Mouse (Mus musculus): ENCODE data around the gene Gli1. TPM values are rescaled to one million over a fixed set of nuclear protein-coding genes. Genes with fewer than 3 reads are reported as not detected.
"Not testable (repeated sequence)": the region's sequence is repeated elsewhere in the genome, so short reads cannot be mapped to it uniquely, and the experiment has no call there.

The Gli1 gene
- polyA plus RNA-seq, 1 experiment: 11.1 TPM

DNA sequence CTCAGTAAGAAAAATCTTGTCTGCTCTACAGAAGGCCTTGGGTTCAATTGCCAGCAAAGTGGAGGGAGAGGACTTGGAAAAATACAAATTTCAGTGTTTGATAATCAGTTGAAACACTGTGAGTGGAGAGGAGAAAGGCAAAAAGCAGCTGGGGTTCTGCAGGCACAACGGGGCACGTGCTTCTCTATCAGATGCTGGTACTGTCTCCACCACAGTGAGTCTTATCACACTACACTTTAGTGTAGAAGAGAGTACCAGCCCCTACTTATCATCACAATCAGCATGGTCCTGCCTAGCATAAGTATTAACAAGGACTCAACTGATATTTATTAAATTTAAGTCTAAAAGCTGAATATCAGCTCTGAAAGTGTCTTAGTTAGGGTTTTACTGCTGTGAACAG is 24.5 kb downstream of the Gli1 start:
- no peak for DNase-seq
- TF ChIP-seq POLR2A (IDR thresholded peaks at IDR 0.05; ENCODE audit: borderline replicate concordance, extremely low read depth, low read depth, low read length) (no peak), CTCF (IDR thresholded peaks at IDR 0.05; ENCODE audit: insufficient read depth, low read length) (no peak)
- WGBS: 71% methylated on average over 2 of the region's 2 CpGs
- Histone ChIP-seq H3K4me3 (replicated peaks; ENCODE audit: extremely low read depth, low read depth, low read length) (no peak overlapping the region), H3K4me1 (ENCODE audit: control insufficient read depth, insufficient read depth, low read length) (no peaks in the 10 kb centered on the region)

DNA sequence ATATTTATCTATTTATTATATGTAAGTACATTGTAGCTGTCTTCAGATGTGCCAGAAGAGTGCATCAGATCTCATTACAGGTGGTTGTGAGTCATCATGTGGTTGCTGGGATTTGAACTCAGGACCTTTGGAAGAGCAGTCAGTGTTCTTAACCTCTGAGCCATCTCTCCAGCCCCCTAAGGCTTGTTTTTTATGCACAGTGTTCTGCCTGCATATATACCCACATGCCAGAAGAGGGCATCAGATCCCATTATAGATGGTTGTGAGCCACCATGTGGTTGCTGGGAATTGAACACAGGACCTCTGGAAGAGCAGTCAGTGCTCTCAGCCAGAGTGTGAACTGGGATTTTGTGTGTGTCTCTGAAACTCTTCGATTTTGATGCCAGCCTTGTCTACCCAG is 26.8 kb downstream of the Gli1 start:
- 66% methylated on average over 1 of the region's 1 CpGs for WGBS
- not testable (repeated sequence) for DNase-seq; H3K4me3 ChIP-seq (replicated peaks; ENCODE audit: extremely low read depth, low read depth, low read length); H3K4me1 ChIP-seq (ENCODE audit: control insufficient read depth, insufficient read depth, low read length)

DNA sequence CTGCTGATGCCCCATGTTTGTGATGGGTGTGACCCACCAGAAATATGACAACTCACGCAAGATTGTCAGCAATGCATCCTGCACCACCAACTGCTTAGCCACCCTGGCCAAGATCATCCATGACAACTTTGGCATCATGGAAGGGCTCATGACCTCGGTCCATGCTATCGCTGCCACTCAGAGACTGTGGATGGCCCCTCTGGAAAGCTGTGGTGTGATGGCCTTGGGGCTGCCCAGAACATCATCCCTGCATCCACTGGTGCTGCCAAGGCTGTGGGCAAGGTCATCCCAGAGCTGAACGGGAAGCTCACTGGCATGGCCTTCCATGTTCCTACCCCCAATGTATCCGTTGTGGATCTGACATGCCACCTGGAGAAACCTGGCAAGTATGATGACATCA is 28.3 kb downstream of the Gli1 start:
- not testable (repeated sequence) for DNase-seq; H3K4me3 ChIP-seq (replicated peaks; ENCODE audit: extremely low read depth, low read depth, low read length); H3K4me1 ChIP-seq (ENCODE audit: control insufficient read depth, insufficient read depth, low read length)
- WGBS: 87% methylated on average over 5 of the region's 5 CpGs

DNA sequence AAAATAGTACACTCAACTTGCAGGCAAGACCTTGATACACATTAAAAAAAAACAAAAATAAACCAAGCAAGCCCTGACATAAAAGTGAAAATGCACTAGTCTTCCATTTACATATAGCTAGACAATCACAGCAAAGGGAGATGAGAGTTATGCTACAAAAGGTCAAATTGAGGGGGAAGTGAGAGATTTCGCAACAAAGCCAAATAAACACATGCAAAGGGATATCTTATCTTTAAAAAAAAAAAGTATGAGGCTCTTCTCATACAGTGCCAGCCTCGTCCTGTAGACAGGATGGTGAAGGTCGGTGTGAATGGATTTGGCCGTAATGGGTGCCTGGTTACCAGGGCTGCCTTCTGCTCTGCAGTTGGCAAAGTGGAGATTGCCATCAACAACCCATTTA is 28.9 kb downstream of the Gli1 start:
- DNase-seq: no peak
- Histone ChIP-seq H3K4me1 (ENCODE audit: control insufficient read depth, insufficient read depth, low read length) (peaks cover 2% of the 10 kb centered on the region; the same call in 1 of the 2 replicates), H3K4me3 (replicated peaks; ENCODE audit: extremely low read depth, low read depth, low read length) (no peak overlapping the region)
- WGBS: 57% methylated on average over 4 of the region's 4 CpGs
- TF ChIP-seq POLR2A (IDR thresholded peaks at IDR 0.05; ENCODE audit: borderline replicate concordance, extremely low read depth, low read depth, low read length) (no peak), CTCF (IDR thresholded peaks at IDR 0.05; ENCODE audit: insufficient read depth, low read length) (no peak)

DNA sequence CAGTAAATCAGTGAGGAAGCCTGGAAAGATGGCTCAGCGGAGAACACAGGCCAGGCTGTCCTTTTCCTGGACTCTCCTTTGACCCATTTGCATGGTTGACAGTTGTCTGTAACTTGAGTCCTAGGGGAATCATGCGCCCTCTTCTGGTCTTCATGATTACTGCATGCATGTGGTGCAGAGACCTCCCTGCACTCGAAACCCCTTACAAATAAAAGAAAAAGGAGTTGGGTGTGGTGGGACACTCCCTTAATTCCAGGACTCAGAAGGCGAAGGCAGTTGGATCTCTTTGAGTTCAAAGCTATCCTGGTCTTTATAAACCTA is 29.5 kb downstream of the Gli1 start:
- under 1% methylated on average over 4 of the region's 4 CpGs for WGBS

DNA sequence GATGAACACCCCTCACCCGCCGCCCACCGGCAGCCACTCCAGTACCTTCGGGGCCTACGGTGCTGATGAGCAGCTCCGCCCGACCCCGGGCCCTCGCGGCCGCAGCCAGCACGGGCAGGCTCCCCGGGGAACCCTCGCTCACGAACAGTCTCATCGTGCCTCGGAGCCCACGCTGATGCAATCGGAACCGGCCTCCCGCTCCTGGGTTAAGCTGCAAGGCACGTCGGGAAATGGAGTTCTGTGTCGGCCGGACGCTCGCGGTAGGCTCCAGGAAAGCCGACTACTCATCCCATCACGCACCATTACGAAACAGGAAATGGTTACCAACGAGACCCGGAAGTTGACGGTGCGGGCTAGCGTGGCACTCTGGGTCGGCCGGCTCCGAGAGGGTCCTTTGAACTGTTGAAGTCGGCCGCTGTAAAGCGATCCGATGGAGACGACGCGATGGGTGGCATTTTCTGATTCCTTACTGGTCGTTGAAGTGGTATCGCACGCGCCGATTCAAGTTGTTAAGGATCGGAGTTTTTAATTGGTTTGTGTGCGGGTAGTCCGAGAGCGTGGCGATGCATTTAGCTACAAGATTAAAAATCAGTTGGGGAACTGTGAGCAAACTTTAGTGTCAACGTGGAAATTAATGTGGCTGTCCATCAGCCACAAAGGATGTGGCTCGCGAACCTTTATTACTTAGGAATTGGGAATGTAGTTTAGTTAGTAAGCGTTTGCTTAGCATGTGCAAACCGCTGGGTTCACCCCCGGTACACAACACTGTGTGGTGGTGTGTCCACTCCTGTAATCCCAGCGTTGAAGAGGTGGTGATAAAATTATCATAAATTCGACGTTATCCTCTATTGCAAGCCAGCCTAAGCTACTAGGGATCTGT is 30.1 kb downstream of the Gli1 start, which contains the start of gene Mars:
Gene Mars, minus strand, starts transcription at position 311 of the 880 bp plus-strand sequence.
- no peak for TF ChIP-seq CTCF (IDR thresholded peaks at IDR 0.05; ENCODE audit: insufficient read depth, low read length)
- peak; percentile 66 for TF ChIP-seq POLR2A (IDR thresholded peaks at IDR 0.05; ENCODE audit: borderline replicate concordance, extremely low read depth, low read depth, low read length)
- H3K4me3 ChIP-seq (replicated peaks; ENCODE audit: extremely low read depth, low read depth, low read length): peak within 1 kb of the TSS; percentile 92
- under 1% methylated on average over 65 of the region's 65 CpGs for WGBS
- DNase-seq: peak; percentile 91
- peaks cover 2% of the 10 kb centered on the region; the same call in 1 of the 2 replicates for H3K4me1 ChIP-seq (ENCODE audit: control insufficient read depth, insufficient read depth, low read length)

More for the DNA sequence above, 29.5 kb downstream of the Gli1 start:
- TF ChIP-seq CTCF (IDR thresholded peaks at IDR 0.05; ENCODE audit: insufficient read depth, low read length) (peak; percentile 56), POLR2A (IDR thresholded peaks at IDR 0.05; ENCODE audit: borderline replicate concordance, extremely low read depth, low read depth, low read length) (no peak)
- Histone ChIP-seq H3K4me1 (ENCODE audit: control insufficient read depth, insufficient read depth, low read length) (peaks cover 2% of the 10 kb centered on the region; the same call in 1 of the 2 replicates), H3K4me3 (replicated peaks; ENCODE audit: extremely low read depth, low read depth, low read length) (peak overlapping the region; percentile 92)
- DNase-seq: no peak

DNA sequence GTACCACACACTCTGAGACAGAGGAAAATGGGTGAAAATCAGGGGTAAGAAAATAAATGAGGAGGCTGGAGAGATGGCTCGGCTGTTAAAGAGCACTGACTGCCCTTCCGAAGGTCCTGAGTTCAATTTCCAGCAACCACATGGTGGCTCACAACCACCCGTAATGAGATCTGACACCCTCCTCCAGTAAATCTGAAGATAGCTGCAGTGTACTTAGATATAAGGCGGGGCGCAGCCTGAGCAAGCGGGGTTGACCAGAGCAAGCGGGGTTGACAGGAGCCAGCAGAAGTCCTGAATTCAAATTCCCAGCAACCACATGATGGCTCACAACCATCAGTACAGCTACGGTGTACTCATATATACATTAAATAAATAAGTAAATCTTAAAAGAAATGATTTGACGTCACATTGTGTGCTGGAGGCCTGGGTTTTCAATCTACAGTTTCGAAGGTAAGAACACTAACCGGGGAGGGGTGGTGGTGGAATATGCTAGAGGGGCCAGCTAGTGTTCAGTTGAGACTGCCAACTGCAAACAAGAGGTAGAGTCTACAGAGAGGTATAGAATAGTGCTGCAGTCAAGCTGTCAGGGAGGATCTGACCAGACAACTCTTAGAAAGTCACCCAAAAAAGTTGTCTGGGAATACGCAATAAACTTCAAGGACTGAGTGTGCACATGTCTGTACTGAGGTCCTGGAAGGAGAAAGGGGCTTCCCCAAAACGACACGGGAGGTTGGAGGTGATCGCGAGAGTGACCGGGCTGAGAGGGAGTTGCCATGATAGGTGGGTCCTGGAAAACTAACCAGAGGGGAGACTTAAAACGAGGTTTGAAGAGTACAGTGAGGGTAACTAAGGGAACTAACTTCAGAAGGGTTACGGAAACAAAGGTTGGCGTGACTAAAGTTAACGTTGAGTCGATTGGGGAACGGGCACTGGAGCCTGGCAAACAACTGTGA is 31.0 kb downstream of the Gli1 start:
- TF ChIP-seq POLR2A (IDR thresholded peaks at IDR 0.05; ENCODE audit: borderline replicate concordance, extremely low read depth, low read depth, low read length) (no peak; the same call in 1 of the 2 replicates), CTCF (IDR thresholded peaks at IDR 0.05; ENCODE audit: insufficient read depth, low read length) (no peak)
- Histone ChIP-seq H3K4me3 (replicated peaks; ENCODE audit: extremely low read depth, low read depth, low read length) (peak overlapping the region; percentile 92), H3K4me1 (ENCODE audit: control insufficient read depth, insufficient read depth, low read length) (peaks cover 2% of the 10 kb centered on the region; the same call in 1 of the 2 replicates)
- WGBS: 33% methylated on average over 23 of the region's 23 CpGs
- no peak for DNase-seq

DNA sequence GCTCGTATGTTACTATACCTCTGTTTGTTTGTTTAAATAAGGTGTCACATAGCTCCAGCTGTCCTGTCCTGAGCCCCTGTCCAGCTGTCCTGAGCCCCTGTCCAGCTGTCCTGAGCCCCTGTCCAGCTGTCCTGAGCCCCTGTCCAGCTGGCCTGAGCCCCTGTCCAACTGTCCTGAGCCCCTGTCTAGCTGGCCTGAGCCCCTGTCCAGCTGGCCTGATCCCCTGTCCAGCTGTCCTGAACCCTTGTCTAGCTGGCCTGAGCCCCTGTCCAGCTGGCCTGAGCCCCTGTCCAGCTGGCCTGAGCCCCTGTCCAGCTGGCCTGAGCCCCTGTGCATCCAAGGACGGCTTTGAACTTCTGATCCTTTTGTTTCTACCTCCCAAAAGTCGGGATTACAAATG is 32.6 kb downstream of the Gli1 start:
- WGBS: 72% methylated on average over 3 of the region's 3 CpGs
- not testable (repeated sequence) for H3K4me1 ChIP-seq (ENCODE audit: control insufficient read depth, insufficient read depth, low read length); DNase-seq; H3K4me3 ChIP-seq (replicated peaks; ENCODE audit: extremely low read depth, low read depth, low read length)

DNA sequence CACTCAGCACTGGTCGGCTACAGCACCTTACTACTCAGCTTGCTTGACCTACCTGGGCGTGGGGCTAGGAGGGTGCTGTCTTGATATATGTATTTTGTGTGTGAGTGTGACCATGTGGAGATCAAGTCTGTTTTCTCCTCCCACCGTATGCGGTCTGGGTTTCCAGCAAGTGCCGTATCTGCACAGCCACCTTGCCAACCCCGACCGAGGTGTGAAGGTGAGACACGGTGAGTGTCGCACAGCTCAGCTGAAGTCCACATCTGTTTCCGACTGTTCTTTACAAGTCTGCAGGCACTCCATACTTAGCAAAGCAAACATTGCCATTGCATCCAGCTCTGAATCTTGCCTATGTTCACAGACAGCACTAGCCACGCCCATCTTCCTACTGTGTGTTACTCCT is 38.6 kb downstream of the Gli1 start:
- TF ChIP-seq POLR2A (IDR thresholded peaks at IDR 0.05; ENCODE audit: borderline replicate concordance, extremely low read depth, low read depth, low read length) (no peak), CTCF (IDR thresholded peaks at IDR 0.05; ENCODE audit: insufficient read depth, low read length) (no peak)
- H3K4me1 ChIP-seq (ENCODE audit: control insufficient read depth, insufficient read depth, low read length): no peaks in the 10 kb centered on the region
- H3K4me3 ChIP-seq (replicated peaks; ENCODE audit: extremely low read depth, low read depth, low read length): no peak overlapping the region
- no peak for DNase-seq
- WGBS: 90% methylated on average over 11 of the region's 11 CpGs

DNA sequence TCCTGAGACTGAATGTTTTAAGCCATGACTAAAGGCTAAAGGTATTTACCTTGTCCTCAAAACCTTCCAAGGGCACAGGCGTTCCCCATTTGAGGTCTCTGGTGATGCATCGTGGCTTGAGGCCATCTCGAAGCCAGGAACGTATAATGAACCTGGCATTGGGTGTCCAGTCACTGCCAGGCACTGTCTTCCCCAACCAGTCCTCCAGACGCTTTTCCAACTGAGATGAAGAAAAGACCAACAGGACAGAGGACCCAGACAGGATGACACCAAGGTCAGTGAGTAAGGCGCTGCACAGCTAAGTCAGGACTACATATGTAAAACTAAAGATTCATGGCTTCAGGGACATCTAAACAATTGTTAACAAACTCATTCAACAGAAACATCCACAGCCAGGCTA is 41.4 kb downstream of the Gli1 start:
- Histone ChIP-seq H3K4me3 (replicated peaks; ENCODE audit: extremely low read depth, low read depth, low read length) (no peak overlapping the region), H3K4me1 (ENCODE audit: control insufficient read depth, insufficient read depth, low read length) (no peaks in the 10 kb centered on the region)
- TF ChIP-seq CTCF (IDR thresholded peaks at IDR 0.05; ENCODE audit: insufficient read depth, low read length): no peak
- no peak for TF ChIP-seq POLR2A (IDR thresholded peaks at IDR 0.05; ENCODE audit: borderline replicate concordance, extremely low read depth, low read depth, low read length)
- 90% methylated on average over 6 of the region's 6 CpGs for whole genome bisulfite sequencing
- no peak for DNase-seq

All from lung, adult 2 months (tissue).